Mouse (Mus musculus): ENCODE results near the gene Zscan26. TPM values are rescaled to one million over a fixed set of nuclear protein-coding genes. Genes with fewer than 3 reads are reported as not detected.
"Not testable (repeated sequence)": the region's sequence is repeated elsewhere in the genome, so short reads cannot be mapped to it uniquely, and the experiment has no call there.

Gene Zscan26
- polyA plus RNA-seq (2014; fragmentation: Nextera tagmentation; extraction: Ambion mirVana) = 23.5 and 27.6 TPM in 2 replicates

GRCm38 (mm10) chr13:21453449-21453848, at the start of gene Zscan26:
Gene Zscan26 (minus strand): TSS chr13:21453730.
- no peaks in the 10 kb centered on the region for H3K27me3 ChIP-seq (ENCODE audit: control insufficient read depth, insufficient read depth, low read length)
- H3K4me3 ChIP-seq (ENCODE audit: low read length) = peak within 1 kb of the TSS; percentile 86
- peaks cover 10% of the 10 kb centered on the region; the same call in 1 of the 2 replicates for H3K36me3 ChIP-seq (ENCODE audit: control insufficient read depth, insufficient read depth, low read length)
- no peaks in the 10 kb centered on the region for H3K9me3 ChIP-seq (ENCODE audit: control insufficient read depth, low read length)
- peak; percentile 95 for ATAC-seq (ENCODE audit: low FRiP score, low TSS enrichment)
- under 1% methylated on average over 23 of the region's 23 CpGs for WGBS
- 0 out of 2 replicates have a peak, but pooled peaks cover 8% of the 10 kb centered on the region for H3K4me1 ChIP-seq (ENCODE audit: control insufficient read depth, insufficient read depth, low read length)
- H3K4me2 ChIP-seq (replicated peaks; ENCODE audit: low read depth, low read length) = peak within 1 kb of the TSS; percentile 58
- peak within 1 kb of the TSS; percentile 71; the same call in 1 of the 2 replicates for H3K27ac ChIP-seq (ENCODE audit: low read depth, low read length)
- peak within 1 kb of the TSS; percentile 82 for H3K9ac ChIP-seq (ENCODE audit: low read depth, low read length)

DNA sequence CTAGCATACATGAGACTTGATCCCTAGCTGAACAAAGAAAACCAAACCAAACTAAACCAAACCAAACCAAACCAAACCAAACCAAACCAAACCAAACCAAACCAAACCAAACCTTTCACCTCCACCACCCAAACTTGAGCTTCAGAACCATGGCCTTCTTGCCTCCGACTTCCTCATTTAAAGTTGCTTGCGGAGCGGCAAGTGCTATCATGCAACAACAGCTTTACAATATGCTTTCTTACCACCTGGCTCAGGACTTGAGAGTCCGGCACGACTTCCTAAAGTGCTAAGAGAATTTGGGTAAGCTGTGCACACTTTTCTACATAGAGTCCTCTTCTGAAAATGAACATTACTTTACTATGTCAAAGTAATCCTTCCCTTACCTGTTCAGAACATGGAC, 48.8 kb upstream of the Zscan26 start:
- no peak for ATAC-seq (ENCODE audit: low FRiP score, low TSS enrichment)
- Histone ChIP-seq H3K4me1 (ENCODE audit: control insufficient read depth, insufficient read depth, low read length) (no peaks in the 10 kb centered on the region), H3K36me3 (ENCODE audit: control insufficient read depth, insufficient read depth, low read length) (no peaks in the 10 kb centered on the region), H3K27ac (ENCODE audit: low read depth, low read length) (no peak overlapping the region), H3K9ac (ENCODE audit: low read depth, low read length) (no peak overlapping the region), H3K27me3 (ENCODE audit: control insufficient read depth, insufficient read depth, low read length) (no peaks in the 10 kb centered on the region), H3K9me3 (ENCODE audit: control insufficient read depth, low read length) (no peaks in the 10 kb centered on the region), H3K4me2 (replicated peaks; ENCODE audit: low read depth, low read length) (no peak overlapping the region), H3K4me3 (ENCODE audit: low read length) (no peak overlapping the region)
- WGBS = 81% methylated on average over 5 of the region's 5 CpGs

GRCm38 (mm10) chr13:21501182-21501581, 47.7 kb upstream of the Zscan26 start, which contains the start of gene Gm11273:
Gene Gm11273 (minus strand): TSS chr13:21501418.
- H3K4me3 ChIP-seq (ENCODE audit: low read length); H3K9me3 ChIP-seq (ENCODE audit: control insufficient read depth, low read length); H3K4me1 ChIP-seq (ENCODE audit: control insufficient read depth, insufficient read depth, low read length); H3K27me3 ChIP-seq (ENCODE audit: control insufficient read depth, insufficient read depth, low read length); ATAC-seq (ENCODE audit: low FRiP score, low TSS enrichment); H3K27ac ChIP-seq (ENCODE audit: low read depth, low read length); H3K4me2 ChIP-seq (replicated peaks; ENCODE audit: low read depth, low read length); H3K9ac ChIP-seq (ENCODE audit: low read depth, low read length); H3K36me3 ChIP-seq (ENCODE audit: control insufficient read depth, insufficient read depth, low read length): not testable (repeated sequence)
- WGBS = 97% methylated on average over 17 of the region's 17 CpGs

- WGBS = 89% methylated on average over 21 of the region's 21 CpGs
- H3K9me3 ChIP-seq (ENCODE audit: control insufficient read depth, low read length) = no peaks in the 10 kb centered on the region
- ATAC-seq (ENCODE audit: low FRiP score, low TSS enrichment) = no peak
- H3K4me1 ChIP-seq (ENCODE audit: control insufficient read depth, insufficient read depth, low read length) = no peaks in the 10 kb centered on the region
- H3K36me3 ChIP-seq (ENCODE audit: control insufficient read depth, insufficient read depth, low read length) = no peaks in the 10 kb centered on the region
- H3K4me3 ChIP-seq (ENCODE audit: low read length) = no peak within 1 kb of the TSS
- no peak within 1 kb of the TSS for H3K27ac ChIP-seq (ENCODE audit: low read depth, low read length)
- no peaks in the 10 kb centered on the region for H3K27me3 ChIP-seq (ENCODE audit: control insufficient read depth, insufficient read depth, low read length)
- H3K9ac ChIP-seq (ENCODE audit: low read depth, low read length) = no peak within 1 kb of the TSS
- no peak within 1 kb of the TSS for H3K4me2 ChIP-seq (replicated peaks; ENCODE audit: low read depth, low read length)
These were observed 41.5 kb upstream of the Zscan26 start, which contains the start of gene AK157302 for GRCm38 (mm10) chr13:21495080-21495479. Gene AK157302 (plus strand): TSS chr13:21495223.

DNA sequence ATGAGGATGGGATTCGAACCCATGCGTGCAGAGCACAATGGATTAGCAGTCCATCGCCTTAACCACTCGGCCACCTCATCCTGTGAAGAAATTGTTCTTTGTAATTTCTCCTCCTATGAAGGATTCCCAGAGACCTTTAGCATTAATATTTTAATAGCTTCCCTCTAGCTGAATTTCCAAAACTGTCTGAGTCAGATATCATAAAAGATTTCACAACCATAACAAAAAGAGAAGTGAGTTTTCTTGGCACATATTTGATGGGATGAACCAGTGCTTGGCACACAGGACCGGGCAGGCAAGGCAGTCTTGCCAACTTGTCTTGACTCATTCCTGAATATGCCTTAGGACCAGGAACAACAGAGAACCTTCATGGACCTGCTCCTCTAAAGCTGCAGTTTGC, 39.3 kb upstream of the Zscan26 start:
- Histone ChIP-seq H3K4me1 (ENCODE audit: control insufficient read depth, insufficient read depth, low read length) (no peaks in the 10 kb centered on the region), H3K4me3 (ENCODE audit: low read length) (no peak overlapping the region), H3K9me3 (ENCODE audit: control insufficient read depth, low read length) (no peaks in the 10 kb centered on the region), H3K36me3 (ENCODE audit: control insufficient read depth, insufficient read depth, low read length) (no peaks in the 10 kb centered on the region), H3K4me2 (replicated peaks; ENCODE audit: low read depth, low read length) (no peak overlapping the region), H3K9ac (ENCODE audit: low read depth, low read length) (no peak overlapping the region), H3K27me3 (ENCODE audit: control insufficient read depth, insufficient read depth, low read length) (no peaks in the 10 kb centered on the region), H3K27ac (ENCODE audit: low read depth, low read length) (no peak overlapping the region)
- 95% methylated on average over 5 of the region's 5 CpGs for WGBS
- no peak for ATAC-seq (ENCODE audit: low FRiP score, low TSS enrichment)

GRCm38 (mm10) chr13:21486881-21487280, 33.4 kb upstream of the Zscan26 start:
- Histone ChIP-seq H3K9me3 (ENCODE audit: control insufficient read depth, low read length) (no peaks in the 10 kb centered on the region), H3K4me3 (ENCODE audit: low read length) (no peak overlapping the region), H3K4me1 (ENCODE audit: control insufficient read depth, insufficient read depth, low read length) (no peaks in the 10 kb centered on the region), H3K36me3 (ENCODE audit: control insufficient read depth, insufficient read depth, low read length) (no peaks in the 10 kb centered on the region), H3K27me3 (ENCODE audit: control insufficient read depth, insufficient read depth, low read length) (no peaks in the 10 kb centered on the region), H3K9ac (ENCODE audit: low read depth, low read length) (no peak overlapping the region), H3K27ac (ENCODE audit: low read depth, low read length) (no peak overlapping the region), H3K4me2 (replicated peaks; ENCODE audit: low read depth, low read length) (no peak overlapping the region)
- WGBS = 86% methylated on average over 1 of the region's 1 CpGs
- ATAC-seq (ENCODE audit: low FRiP score, low TSS enrichment) = no peak

DNA sequence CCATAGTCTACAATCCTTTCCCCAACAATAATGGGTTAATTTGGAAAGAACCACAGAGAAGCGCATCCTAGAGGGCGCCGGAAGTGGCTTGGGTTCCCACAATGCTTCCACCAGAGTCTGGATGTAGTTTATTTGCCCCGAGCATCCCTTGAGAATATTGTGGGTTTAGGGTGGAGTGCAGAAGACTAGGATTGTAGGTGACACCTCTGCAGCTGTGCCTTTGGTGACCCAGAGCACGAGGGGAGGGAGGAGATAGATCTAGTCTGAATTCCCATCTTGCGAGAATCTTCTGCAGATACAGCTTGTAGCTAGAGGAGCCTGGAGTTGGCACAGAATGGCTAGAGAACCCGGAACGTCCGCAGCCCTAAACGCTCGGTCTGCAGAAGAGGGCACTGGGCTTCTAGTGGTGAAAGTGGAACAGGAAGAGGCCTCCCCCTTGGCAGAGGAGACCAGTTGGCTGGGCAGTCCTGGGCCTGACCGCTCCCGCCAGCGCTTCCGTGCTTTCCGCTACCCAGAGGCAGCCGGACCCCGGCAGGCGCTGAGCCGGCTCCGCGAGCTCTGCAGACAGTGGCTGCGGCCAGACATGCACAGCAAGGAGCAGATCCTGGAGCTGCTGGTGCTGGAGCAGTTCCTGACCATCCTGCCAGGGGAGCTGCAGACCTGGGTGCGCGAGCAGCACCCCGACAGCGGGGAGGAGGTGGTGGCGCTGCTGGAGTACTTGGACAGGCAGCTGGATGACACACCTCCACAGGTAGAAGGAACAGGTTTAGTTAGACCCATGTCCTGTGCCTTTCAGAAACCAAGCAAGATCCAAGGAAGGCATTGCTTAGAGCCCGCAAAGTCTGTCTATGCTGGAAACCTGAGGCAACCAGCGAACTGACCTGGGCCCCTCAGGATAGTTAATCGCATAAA, 25.5 kb upstream of the Zscan26 start, which contains the start of the genes Zkscan4 and Gm10065:
Gene Zkscan4, plus strand, starts transcription at position 149 of the 912 bp plus-strand sequence.
Gene Gm10065, minus strand, starts transcription at position 683 of the 912 bp plus-strand sequence.
- H3K4me3 ChIP-seq (ENCODE audit: low read length) = peak within 1 kb of the TSS; percentile 65
- 3% methylated on average over 27 of the region's 31 CpGs for WGBS
- H3K9me3 ChIP-seq (ENCODE audit: control insufficient read depth, low read length); H3K27ac ChIP-seq (ENCODE audit: low read depth, low read length); H3K27me3 ChIP-seq (ENCODE audit: control insufficient read depth, insufficient read depth, low read length); H3K36me3 ChIP-seq (ENCODE audit: control insufficient read depth, insufficient read depth, low read length); H3K4me1 ChIP-seq (ENCODE audit: control insufficient read depth, insufficient read depth, low read length): not testable (repeated sequence)
- H3K9ac ChIP-seq (ENCODE audit: low read depth, low read length) = peak within 1 kb of the TSS; percentile 57
- peak within 1 kb of the TSS; percentile 72 for H3K4me2 ChIP-seq (replicated peaks; ENCODE audit: low read depth, low read length)
- peak; percentile 91 for ATAC-seq (ENCODE audit: low FRiP score, low TSS enrichment)

DNA sequence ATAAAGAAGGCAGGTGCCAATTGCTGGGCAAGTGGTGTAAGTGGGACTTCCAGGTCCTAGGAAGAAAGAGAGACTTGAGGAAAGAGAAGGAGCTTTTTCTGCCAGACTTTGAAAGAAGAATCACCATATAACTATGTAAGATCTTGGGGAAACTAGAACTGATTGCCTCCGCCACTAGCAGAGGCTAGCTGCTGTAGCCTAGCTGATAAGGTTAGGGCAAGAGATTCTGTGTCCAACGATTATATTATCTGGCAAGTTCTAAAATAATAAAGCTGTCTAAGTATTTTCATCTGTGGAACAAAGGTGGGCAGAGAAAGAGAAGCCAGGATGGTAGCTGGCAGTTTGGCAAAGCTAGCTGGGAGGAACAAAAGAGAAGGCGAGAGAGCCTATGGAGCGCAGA, 18.9 kb upstream of the Zscan26 start:
- Histone ChIP-seq H3K27me3 (ENCODE audit: control insufficient read depth, insufficient read depth, low read length) (peaks cover 4% of the 10 kb centered on the region; the same call in 1 of the 2 replicates), H3K27ac (ENCODE audit: low read depth, low read length) (no peak overlapping the region), H3K9me3 (ENCODE audit: control insufficient read depth, low read length) (no peaks in the 10 kb centered on the region; the same call in 1 of the 2 replicates), H3K4me1 (ENCODE audit: control insufficient read depth, insufficient read depth, low read length) (no peaks in the 10 kb centered on the region), H3K9ac (ENCODE audit: low read depth, low read length) (no peak overlapping the region), H3K4me3 (ENCODE audit: low read length) (no peak overlapping the region), H3K4me2 (replicated peaks; ENCODE audit: low read depth, low read length) (no peak overlapping the region), H3K36me3 (ENCODE audit: control insufficient read depth, insufficient read depth, low read length) (no peaks in the 10 kb centered on the region)
- WGBS = 36% methylated on average over 4 of the region's 4 CpGs
- ATAC-seq (ENCODE audit: low FRiP score, low TSS enrichment) = no peak

- Histone ChIP-seq H3K9ac (ENCODE audit: low read depth, low read length) (no peak overlapping the region), H3K4me3 (ENCODE audit: low read length) (no peak overlapping the region; the same call in 1 of the 2 replicates), H3K4me1 (ENCODE audit: control insufficient read depth, insufficient read depth, low read length) (no peaks in the 10 kb centered on the region), H3K4me2 (replicated peaks; ENCODE audit: low read depth, low read length) (peak overlapping the region; percentile 76; the same call in 1 of the 2 replicates), H3K27me3 (ENCODE audit: control insufficient read depth, insufficient read depth, low read length) (peaks cover 4% of the 10 kb centered on the region; the same call in 1 of the 2 replicates), H3K36me3 (ENCODE audit: control insufficient read depth, insufficient read depth, low read length) (no peaks in the 10 kb centered on the region), H3K9me3 (ENCODE audit: control insufficient read depth, low read length) (no peaks in the 10 kb centered on the region; the same call in 1 of the 2 replicates), H3K27ac (ENCODE audit: low read depth, low read length) (no peak overlapping the region)
- no peak for ATAC-seq (ENCODE audit: low FRiP score, low TSS enrichment)
- WGBS = 43% methylated on average over 9 of the region's 9 CpGs
These were observed 15.6 kb upstream of the Zscan26 start for GRCm38 (mm10) chr13:21469097-21469496.
